Mouse (Mus musculus) megakaryocyte, embryonic 14.5 days (primary cell): ENCODE results near the gene Itga7.

Experiments used
- FLI1 ChIP-seq: IDR thresholded peaks from 2 replicates; pipeline ENCODE4 v1.6.1; 2012; ENCODE audit warnings: low read length, inconsistent platforms, mixed read lengths
- GATA1 ChIP-seq: IDR thresholded peaks from 3 replicates; pipeline ENCODE4 v1.6.1; 2012; ENCODE audit warnings: mixed read lengths, low read length, inconsistent platforms, borderline replicate concordance

DNA sequence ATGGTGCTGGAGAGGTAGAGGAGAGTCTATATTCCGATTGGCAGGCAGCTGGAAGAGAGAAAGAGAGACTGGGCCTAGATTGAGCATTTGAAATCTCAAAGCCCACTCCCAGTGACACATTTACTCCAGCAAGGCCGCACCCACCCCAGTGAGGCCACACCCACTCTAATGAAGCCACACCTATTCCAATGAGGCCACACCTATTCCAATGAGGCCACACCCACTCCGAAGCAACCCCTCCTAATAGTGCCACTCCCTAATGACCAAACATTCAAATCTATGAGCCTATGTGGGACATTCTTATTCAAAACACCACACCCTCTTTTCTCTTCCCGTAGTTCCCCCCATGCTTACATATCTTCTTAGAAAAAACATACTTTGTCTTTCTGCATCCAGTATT lies 13.9 kb downstream of the Itga7 start:
- TF ChIP-seq GATA1 (no peak), FLI1 (no peak)
